Mouse (Mus musculus): ENCODE results near the gene Brd2.
A peak's percentile ranks its signal among the peaks of the same experiment; 100 is the strongest.

Gene Brd2

DNA sequence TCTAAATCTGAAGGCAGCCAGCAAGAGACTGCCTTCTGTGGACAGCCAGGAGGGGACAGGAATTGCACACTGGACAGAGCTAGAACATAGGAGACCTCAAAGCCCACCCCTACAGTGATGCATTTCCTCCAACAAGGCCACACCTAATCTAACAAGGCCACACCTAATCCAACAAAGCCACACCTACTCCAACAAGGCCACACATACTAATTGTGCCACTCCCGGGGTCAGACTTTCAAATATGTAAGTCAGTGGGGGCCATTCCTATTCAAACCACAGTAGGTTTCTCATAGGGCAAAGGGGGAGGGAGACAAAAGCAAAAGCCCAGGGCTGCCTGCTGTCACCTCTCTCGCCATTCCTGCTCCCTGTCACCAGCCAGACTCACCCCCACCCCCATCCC, 35.0 kb downstream of the Brd2 start:
- DNase-seq (ENCODE audit: low spot score in 2 of 2) = no peak

DNA sequence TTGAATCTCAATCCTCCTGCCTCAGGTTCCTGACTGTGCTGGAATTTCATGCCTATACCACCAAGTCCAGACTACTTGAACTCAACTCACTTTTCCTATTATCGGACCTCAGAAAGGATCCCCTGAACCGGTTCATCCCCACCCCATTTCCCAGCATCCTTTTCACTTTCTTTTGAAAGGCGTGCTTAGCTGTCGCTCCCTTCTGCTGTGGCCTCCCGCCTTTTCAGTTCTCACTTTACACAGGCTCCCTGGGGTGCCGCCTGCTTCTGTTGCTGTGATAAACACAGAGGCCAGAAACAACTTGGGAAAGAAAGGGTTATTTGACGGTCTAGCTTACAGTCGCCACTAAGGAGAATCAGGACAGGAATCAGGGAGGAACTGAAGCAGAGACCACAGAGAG, 39.3 kb downstream of the Brd2 start:
- DNase-seq (ENCODE audit: low spot score in 2 of 2) = no peak

DNA sequence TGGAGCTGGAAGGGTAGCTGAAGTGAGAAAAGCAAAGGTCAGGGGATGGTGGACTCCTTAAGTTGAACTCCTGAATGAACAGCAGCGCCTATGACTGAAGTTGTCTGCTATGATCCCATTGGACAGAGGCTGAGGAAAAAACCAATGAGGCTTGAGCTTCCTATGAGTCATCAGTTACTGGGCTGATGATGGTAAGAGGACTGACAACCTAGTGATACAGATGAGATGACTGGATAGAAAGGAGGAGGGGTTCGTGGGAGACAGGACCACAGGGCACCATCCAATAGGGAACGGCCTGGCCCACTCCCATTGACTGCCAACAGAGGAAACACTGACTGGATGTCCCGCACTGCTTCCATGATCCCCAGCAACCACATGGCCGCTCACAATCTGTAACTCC, 42.8 kb downstream of the Brd2 start:
- DNase-seq (ENCODE audit: low spot score in 2 of 2) = no peak

DNA sequence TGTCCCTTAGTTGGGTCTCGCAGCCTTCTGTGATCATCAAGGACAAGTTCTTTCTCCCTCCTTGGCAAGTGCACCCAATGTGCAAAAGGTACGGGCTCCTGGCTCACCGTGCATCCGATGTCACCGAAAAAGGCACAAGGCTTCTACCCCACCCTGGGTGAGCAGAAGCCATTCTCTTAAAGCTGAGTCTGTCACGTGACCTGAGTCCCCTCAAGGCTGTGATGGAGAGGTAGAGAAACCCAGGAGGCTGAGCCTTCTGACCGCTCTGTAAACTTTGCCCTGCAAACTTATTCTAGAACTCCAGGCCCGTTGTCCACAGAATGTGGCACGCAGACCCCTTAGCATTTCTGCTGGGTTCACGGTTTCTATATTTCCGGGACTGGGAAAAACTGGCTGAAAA, 43.4 kb downstream of the Brd2 start:
- no peak for DNase-seq (ENCODE audit: low spot score in 2 of 2)

DNA sequence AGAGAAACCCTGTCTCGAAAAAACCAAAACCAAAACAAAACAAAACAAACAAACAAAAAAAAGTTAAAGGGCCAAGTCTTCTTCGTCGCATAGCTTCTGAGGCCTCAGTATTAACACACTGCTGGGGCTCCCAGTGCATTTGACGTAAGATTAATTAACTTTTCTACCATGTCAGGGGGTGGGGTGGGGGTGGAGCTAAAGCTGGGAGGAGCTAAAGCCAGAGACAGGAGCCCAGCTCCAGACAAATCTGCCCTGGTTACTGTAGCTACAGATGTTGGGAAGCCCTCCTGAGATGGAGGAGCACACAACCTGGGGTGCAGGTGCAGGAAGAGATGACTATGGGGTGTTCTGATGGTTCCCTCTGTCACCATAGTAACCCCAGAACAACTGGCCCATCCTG, 44.3 kb downstream of the Brd2 start:
- DNase-seq (ENCODE audit: low spot score in 2 of 2) = no peak

DNA sequence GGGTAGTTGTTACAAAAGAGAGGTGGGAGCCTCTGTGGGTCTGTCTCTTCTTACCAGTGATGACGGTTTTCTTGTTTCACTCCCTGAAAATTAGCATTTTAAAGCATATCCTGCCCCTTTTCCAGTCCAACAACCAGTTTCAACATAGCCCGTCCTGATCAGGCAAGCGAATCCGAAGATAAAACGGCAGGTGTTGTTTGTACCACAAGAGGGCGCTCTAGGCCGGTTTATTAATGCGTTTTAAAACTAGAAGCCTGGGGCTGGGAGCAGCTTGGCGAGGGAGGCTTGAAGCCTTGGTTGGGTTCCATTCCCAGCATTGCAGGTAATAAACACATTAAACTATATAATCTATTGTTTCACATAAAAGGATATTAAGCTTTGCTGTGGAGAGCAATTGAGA, 44.9 kb downstream of the Brd2 start:
- peak; percentile 43 to 70 for DNase-seq (ENCODE audit: low spot score in 2 of 2)

DNA sequence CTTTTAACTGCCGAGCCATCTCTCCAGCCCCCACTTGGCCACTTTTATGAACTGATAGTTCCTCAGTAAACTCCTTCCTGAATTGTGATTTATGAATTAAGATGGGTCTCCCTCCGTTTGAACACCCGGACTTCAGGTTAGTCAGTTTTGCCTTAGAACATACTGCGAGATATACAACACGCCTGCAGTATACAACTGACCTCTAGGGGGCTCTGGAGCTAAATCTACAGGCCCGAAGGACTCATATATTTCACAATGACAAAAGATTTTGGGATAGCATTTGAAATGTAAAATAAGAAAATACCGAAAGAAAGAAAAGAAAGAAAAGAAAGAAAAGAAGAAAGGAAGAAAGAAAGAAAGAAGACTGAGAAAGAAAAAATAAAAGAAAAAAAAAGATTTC, 47.2 kb downstream of the Brd2 start:
- DNase-seq (ENCODE audit: low spot score in 2 of 2) = peak; percentile 43 to 71

DNA sequence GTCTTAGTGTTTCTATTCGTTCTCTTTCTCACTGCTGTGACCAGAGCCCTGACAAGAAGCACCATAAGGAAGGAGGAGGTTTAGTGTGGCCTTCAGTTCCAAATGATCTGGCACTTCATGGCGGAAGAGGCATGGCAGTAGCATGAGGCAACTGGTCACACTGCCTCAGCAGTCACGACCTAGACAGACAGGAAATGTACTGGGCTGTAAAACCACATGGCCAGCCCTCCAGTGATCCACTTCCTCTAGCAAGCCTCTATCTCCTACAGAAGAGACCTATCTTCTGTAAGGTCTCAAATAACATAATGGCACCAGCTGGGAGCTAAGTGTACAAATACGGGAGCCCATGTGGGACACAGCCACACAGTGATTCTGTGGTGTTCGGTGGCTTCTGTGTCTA, 50.3 kb downstream of the Brd2 start:
- DNase-seq (ENCODE audit: low spot score in 2 of 2) = no peak

DNA sequence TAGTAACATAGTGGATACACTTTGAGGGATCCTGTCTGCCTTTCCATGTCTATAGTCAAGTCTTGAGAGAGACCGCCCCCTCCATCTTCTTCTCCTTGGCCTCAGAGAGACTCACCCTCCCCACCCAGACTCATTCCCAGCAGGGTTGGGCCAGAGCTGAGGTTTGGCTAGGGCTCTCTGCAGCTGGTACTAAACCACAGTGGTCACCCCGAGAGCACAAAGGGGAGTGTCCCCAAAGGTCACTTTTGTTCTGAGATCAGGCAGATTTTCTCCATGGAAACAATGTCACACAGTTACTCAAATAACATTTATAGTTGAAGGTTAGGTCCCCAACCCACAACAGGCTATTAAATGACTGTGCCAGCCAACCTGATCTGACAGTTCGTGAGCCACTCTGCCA, 53.6 kb downstream of the Brd2 start:
- no peak for DNase-seq (ENCODE audit: low spot score in 2 of 2)

All from spleen, postnatal 14 days (tissue).